Mouse (Mus musculus) embryonic fibroblast, embryonic 13.5 days (primary cell): ENCODE measurements around the gene Cdc42bpa.
A peak's percentile ranks its signal among the peaks of the same experiment; 100 is the strongest.

Experiments
- CTCF ChIP-seq: IDR thresholded peaks from 2 replicates; pipeline ENCODE4 v1.5.1; 2011; ENCODE audit warnings: mild to moderate bottlenecking, control low read depth, low read length, moderate library complexity, borderline replicate concordance; ENCODE audit not compliant: insufficient read depth
- POLR2A ChIP-seq: IDR thresholded peaks from 2 replicates; pipeline ENCODE4 v1.6.1; 2011; ENCODE audit warnings: low read depth, mild to moderate bottlenecking, control low read depth, low read length, moderate library complexity

- TF ChIP-seq CTCF (no peak), POLR2A (0 out of 2 replicates have a peak, but pooled peaks have one; percentile 18)
These were observed 9.6 kb downstream of the Cdc42bpa start for GRCm38 (mm10) chr1:179969776-179970428.
